ENCODE assay signal across 23 mouse cellular contexts in the genomic region with DNA sequence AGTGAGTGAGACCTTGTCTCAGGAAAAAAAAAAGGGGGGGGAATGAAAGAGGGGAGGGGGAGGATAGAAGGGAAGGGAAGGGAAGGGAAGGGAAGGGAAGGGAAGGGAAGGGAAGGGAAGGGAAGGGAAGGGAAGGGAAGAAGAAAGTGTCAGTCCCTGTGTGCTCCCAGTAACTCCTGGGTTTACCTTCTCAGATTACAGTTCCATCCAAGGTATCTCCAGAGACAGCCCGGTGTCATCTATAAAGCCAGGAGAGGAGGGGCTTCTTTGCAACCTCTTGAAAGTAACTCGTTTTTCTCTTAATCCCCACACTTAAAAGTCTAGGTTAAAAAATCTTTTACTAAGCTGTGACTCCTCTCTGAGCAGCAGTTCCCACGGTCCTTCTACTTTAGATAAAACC. TPM values are rescaled to one million over a fixed set of nuclear protein-coding genes. Genes with fewer than 3 reads are reported as not detected.
DNase-seq lines count a peak whose midpoint lies in the region; ATAC-seq and TF ChIP-seq lines count a peak whose summit lies in the region.
"Had no signal": no experiment of that assay in that cellular context is flagged by ENCODE, and none has a peak within 500 bp of the region (broad histone marks: within the 10 kb centered on the region; RNA-seq: fewer than 3 reads in every experiment).

No protein-coding gene starts in this region.

- no peaks in the 10 kb centered on the region for H3K9me3 ChIP-seq in midbrain, embryonic 11.5 days (ENCODE audit: control insufficient read depth, low read length)
- H3K9me3 ChIP-seq in midbrain, embryonic 10.5 days (replicated peaks), result no peaks in the 10 kb centered on the region
- H3K9me3 ChIP-seq in ES-E14 (ENCODE audit: control insufficient read depth, insufficient read depth, low read depth, low read length), result no peaks in the 10 kb centered on the region
- H3K9me3 ChIP-seq: embryonic facial prominence, embryonic 10.5 days; embryonic facial prominence, embryonic 12.5 days; forebrain, embryonic 13.5 days; forebrain, embryonic 15.5 days had no signal

- no peak overlapping the region for H3K4me3 ChIP-seq in midbrain, embryonic 11.5 days (ENCODE audit: low read depth, low read length)
- no peak overlapping the region for H3K4me3 ChIP-seq in midbrain, embryonic 10.5 days
- no peak overlapping the region for H3K4me3 ChIP-seq in ES-E14 (ENCODE audit: insufficient read depth in 1 of 2, low read depth in 1 of 2, low read length in 2 of 2, poor library complexity in 1 of 2, severe bottlenecking in 1 of 2)
- H3K4me3 ChIP-seq: embryonic facial prominence, embryonic 10.5 days; embryonic facial prominence, embryonic 12.5 days; forebrain, embryonic 13.5 days; forebrain, embryonic 15.5 days had no signal

- 33% methylated on average over 3 of the region's 3 CpGs for WGBS in midbrain, embryonic 11.5 days
- 33% methylated on average over 3 of the region's 3 CpGs for WGBS in midbrain, embryonic 10.5 days

- in situ Hi-C loops in ES-E14 (cut with MboI; ENCODE audit: low sequenced_read_pairs in 2 of 2, unreplicated experiment in 2 of 2), result no loop called here

- peaks cover 3% of the 10 kb centered on the region; the same call in 1 of the 2 replicates for H3K27me3 ChIP-seq in midbrain, embryonic 11.5 days (ENCODE audit: control insufficient read depth, insufficient read depth, low read length)
- peaks cover 15% of the 10 kb centered on the region for H3K27me3 ChIP-seq in midbrain, embryonic 10.5 days (ENCODE audit: low read depth, poor library complexity, severe bottlenecking)
- H3K27me3 ChIP-seq: CH12.LX; embryonic facial prominence, embryonic 12.5 days; forebrain, embryonic 15.5 days had no signal

- peak; percentile 68 for DNase-seq in midbrain, embryonic 11.5 days (ENCODE audit: low spot score, missing footprints)
- DNase-seq in midbrain, embryonic 10.5 days (ENCODE audit: low spot score), result no peak
- no peak for DNase-seq in ES-E14 (ENCODE audit: low read depth, low spot score)
- peak; percentile 37 for DNase-seq in induced T-regulatory cell, adult 2 months (ENCODE audit: low read depth)
- no peak for DNase-seq in embryo, embryonic 10.5 days (ENCODE audit: low spot score)
- DNase-seq: adrenal gland, adult 2 months; adrenal gland, postnatal 10 days; adrenal gland, postnatal 25 days; B cell, adult 2 months; cerebellum, adult 11 months; cerebellum, adult 18-20 months; cerebellum, adult 8-10 months; cerebellum, adult 9-11 months; cerebellum, postnatal 14 days; cerebellum, postnatal 36 days; forebrain, postnatal 0 days had no signal

- no peaks in the 10 kb centered on the region; the same call in 1 of the 2 replicates for H3K4me1 ChIP-seq in midbrain, embryonic 11.5 days (ENCODE audit: control insufficient read depth, insufficient read depth, low read length)
- H3K4me1 ChIP-seq in midbrain, embryonic 10.5 days, result peaks cover 18% of the 10 kb centered on the region
- peaks cover 27 to 44% of the 10 kb centered on the region in 2 experiments for H3K4me1 ChIP-seq in ES-E14 (ENCODE audit: control insufficient read depth in 2 of 2, insufficient read depth in 2 of 2, low read length in 2 of 2, poor library complexity in 1 of 2)

- no peak overlapping the region for H3K9ac ChIP-seq in midbrain, embryonic 11.5 days (ENCODE audit: low read length)
- H3K9ac ChIP-seq in ES-E14 (ENCODE audit: insufficient read depth, low read depth, low read length, poor library complexity, severe bottlenecking), result no peak overlapping the region
- H3K9ac ChIP-seq: embryonic facial prominence, embryonic 12.5 days; forebrain, embryonic 13.5 days; forebrain, embryonic 15.5 days; forebrain, postnatal 0 days had no signal

- no peak overlapping the region for H3K27ac ChIP-seq in midbrain, embryonic 11.5 days (ENCODE audit: low read depth, low read length)
- H3K27ac ChIP-seq in midbrain, embryonic 10.5 days (replicated peaks), result no peak overlapping the region
- peak overlapping the region; percentile 63; the same call in 1 of the 2 replicates for H3K27ac ChIP-seq in ES-E14 (ENCODE audit: insufficient read depth, low read depth, low read length, poor library complexity, severe bottlenecking)
- H3K27ac ChIP-seq: embryonic facial prominence, embryonic 10.5 days; embryonic facial prominence, embryonic 12.5 days; forebrain, embryonic 13.5 days; forebrain, embryonic 15.5 days had no signal

- no peaks in the 10 kb centered on the region for H3K36me3 ChIP-seq in midbrain, embryonic 11.5 days (ENCODE audit: control insufficient read depth, insufficient read depth, low read length)
- H3K36me3 ChIP-seq in midbrain, embryonic 10.5 days, result no peaks in the 10 kb centered on the region
- H3K36me3 ChIP-seq in ES-E14 (ENCODE audit: control insufficient read depth, insufficient read depth, low read length, poor library complexity, severe bottlenecking), result peaks cover 4% of the 10 kb centered on the region; the same call in 1 of the 2 replicates
- H3K36me3 ChIP-seq: embryonic facial prominence, embryonic 10.5 days; embryonic facial prominence, embryonic 12.5 days; forebrain, embryonic 15.5 days had no signal

- H3K4me2 ChIP-seq in midbrain, embryonic 11.5 days, result no peak overlapping the region
- H3K4me2 ChIP-seq: embryonic facial prominence, embryonic 12.5 days; forebrain, embryonic 13.5 days; forebrain, embryonic 15.5 days had no signal

- ATAC-seq in midbrain, embryonic 11.5 days (ENCODE audit: low FRiP score), result no peak
- ATAC-seq in activated CD4-positive, CD25-positive, alpha-beta regulatory T cell, adult 4 months, result no peak
- ATAC-seq: CD4-positive, CD25-positive, alpha-beta regulatory T cell, adult 4 months; forebrain, embryonic 13.5 days; forebrain, embryonic 15.5 days; forebrain, postnatal 0 days had no signal

TF ChIP-seq in ES-E14, 5 proteins besides CTCF, POLR2A, EP300 and RAD21:
- TF ChIP-seq MAFK (IDR thresholded peaks at IDR 0.05; ENCODE audit: insufficient read depth, low read depth, low read length) (no peak), ZNF384 (IDR thresholded peaks at IDR 0.05; ENCODE audit: low read depth, low read length) (no peak), ZC3H11A (IDR thresholded peaks at IDR 0.05; ENCODE audit: borderline replicate concordance, low read depth, low read length) (no peak), HCFC1 (IDR thresholded peaks at IDR 0.05; ENCODE audit: borderline replicate concordance, insufficient read depth, low read length) (no peak), CHD2 (IDR thresholded peaks at IDR 0.05; ENCODE audit: low read depth, low read length) (no peak)

RNA-seq across cellular contexts. Expression of a gene that starts 5.3 kb away (rescaled TPM):
- 1.9 and 2.1 TPM in 2 replicates for polyA plus RNA-seq in midbrain, embryonic 11.5 days (2014; fragmentation: Nextera tagmentation; extraction: Ambion mirVana)
- 1.8 and 2.6 TPM in 2 replicates for polyA plus RNA-seq in midbrain, embryonic 10.5 days (2016; fragmentation: Nextera tagmentation; extraction: Ambion mirVana)
- 65.6 and 76.2 TPM in 2 replicates for total RNA-seq in ES-E14 (2012; rRNA removed)
- 100 to 1,000 TPM; 121 to 125 TPM for polyA plus RNA-seq in activated CD4-positive, CD25-positive, alpha-beta regulatory T cell, adult 4 months (2017; shearing (Covaris generic))

Comparison
In these comparisons a context has a peak if more than half of its experiments do, and no peak if none do; other contexts are left out.
1. DNase-seq: peak in midbrain, embryonic 11.5 days (single experiment) and induced T-regulatory cell, adult 2 months (single experiment); none in midbrain, embryonic 10.5 days (single experiment), ES-E14 (single experiment) and embryo, embryonic 10.5 days (single experiment).
2. RNA of a gene that starts 5.3 kb away (polyA plus RNA-seq): 121 to 125 TPM in activated CD4-positive, CD25-positive, alpha-beta regulatory T cell, adult 4 months; 1.9 to 2.1 TPM in midbrain, embryonic 11.5 days and 1.8 to 2.6 TPM in midbrain, embryonic 10.5 days; every median in the first group is over 10 times any median in the second.